Mouse (Mus musculus): ENCODE results near the gene Tmem120b. TPM values are rescaled to one million over a fixed set of nuclear protein-coding genes. Genes with fewer than 3 reads are reported as not detected.

Gene Tmem120b
- total and polyA plus RNA-seq, 3 experiments: 5.6 to 6.8 TPM; not detected in 1

GRCm38 (mm10) chr5:123134875-123135382, 66.7 kb downstream of the Tmem120b start:
- peak overlapping the region; percentile 100 for H3K27ac ChIP-seq (ENCODE audit: control insufficient read depth, low read depth, low read length)
- peaks cover 0 to 29% of the 10 kb centered on the region in 2 experiments; a peak in 2 of 4 replicates for H3K36me3 ChIP-seq (ENCODE audit: control insufficient read depth in 1 of 2, insufficient read depth in 2 of 2, low read length in 2 of 2)
- peaks cover 4 to 35% of the 10 kb centered on the region in 2 experiments; a peak in 3 of 4 replicates for H3K4me1 ChIP-seq (ENCODE audit: control insufficient read depth in 1 of 2, insufficient read depth in 2 of 2, low read length in 2 of 2)
- peak overlapping the region; percentile 55 for H3K9ac ChIP-seq (ENCODE audit: control insufficient read depth, low read depth, low read length, poor library complexity, severe bottlenecking)
- peaks cover 33% of the 10 kb centered on the region for H3K79me2 ChIP-seq (ENCODE audit: control insufficient read depth, insufficient read depth, low read length, poor library complexity)
- TF ChIP-seq EP300 (IDR thresholded peaks at IDR 0.05; ENCODE audit: low read depth in 1 of 2, low read length in 2 of 2) (peak; percentile 15 to 30; a peak in 2 of 4 replicates), TCF12 (IDR thresholded peaks at IDR 0.05; ENCODE audit: low read depth, low read length) (0 out of 2 replicates have a peak, but pooled peaks have one; percentile 14), MYC (IDR thresholded peaks at IDR 0.05; ENCODE audit: low read depth, low read length) (no peak), CHD2 (IDR thresholded peaks at IDR 0.05; ENCODE audit: low read length) (no peak), MXI1 (IDR thresholded peaks at IDR 0.05; ENCODE audit: low read depth, low read length) (0 out of 2 replicates have a peak, but pooled peaks have one; percentile 21), RCOR1 (IDR thresholded peaks at IDR 0.05; ENCODE audit: low read depth, low read length) (0 out of 2 replicates have a peak, but pooled peaks have one; percentile 20), GATA1 (IDR thresholded peaks at IDR 0.05; ENCODE audit: low read depth, low read length) (peak; percentile 69), ZMIZ1 (IDR thresholded peaks at IDR 0.05; ENCODE audit: low read depth, low read length) (0 out of 2 replicates have a peak, but pooled peaks have one; percentile 31), BHLHE40 (IDR thresholded peaks at IDR 0.05; ENCODE audit: borderline replicate concordance, low read depth, low read length) (no peak), MAZ (IDR thresholded peaks at IDR 0.05; ENCODE audit: low read depth, low read length) (0 out of 2 replicates have a peak, but pooled peaks have one; percentile 34), USF1 (IDR thresholded peaks at IDR 0.05; ENCODE audit: low read depth, low read length) (0 out of 2 replicates have a peak, but pooled peaks have one; percentile 16)
- no peak for DNase-seq (ENCODE audit: low read depth, low spot score)
- no peaks in the 10 kb centered on the region for H3K9me3 ChIP-seq (replicated peaks; ENCODE audit: insufficient read depth, low read length)
- H3K4me3 ChIP-seq (ENCODE audit: control insufficient read depth in 1 of 2, insufficient read depth in 1 of 2, low read depth in 2 of 2, low read length in 2 of 2): peak overlapping the region; percentile 23 to 27; a peak in 3 of 4 replicates
- no peaks in the 10 kb centered on the region for H3K27me3 ChIP-seq (ENCODE audit: control insufficient read depth in 1 of 2, insufficient read depth in 2 of 2, low read length in 2 of 2)

- DNase-seq (ENCODE audit: low read depth, low spot score): peak; percentile 92
- Histone ChIP-seq H3K9me3 (replicated peaks; ENCODE audit: insufficient read depth, low read length) (no peaks in the 10 kb centered on the region), H3K27ac (ENCODE audit: control insufficient read depth, low read depth, low read length) (peak overlapping the region; percentile 100), H3K9ac (ENCODE audit: control insufficient read depth, low read depth, low read length, poor library complexity, severe bottlenecking) (peak overlapping the region; percentile 87), H3K27me3 (ENCODE audit: control insufficient read depth in 1 of 2, insufficient read depth in 2 of 2, low read length in 2 of 2) (no peaks in the 10 kb centered on the region), H3K4me3 (ENCODE audit: control insufficient read depth in 1 of 2, insufficient read depth in 1 of 2, low read depth in 2 of 2, low read length in 2 of 2) (peak overlapping the region; percentile 37 to 48), H3K4me1 (ENCODE audit: control insufficient read depth in 1 of 2, insufficient read depth in 2 of 2, low read length in 2 of 2) (peaks cover 4 to 34% of the 10 kb centered on the region in 2 experiments; a peak in 3 of 4 replicates), H3K79me2 (ENCODE audit: control insufficient read depth, insufficient read depth, low read length, poor library complexity) (peaks cover 37% of the 10 kb centered on the region), H3K36me3 (ENCODE audit: control insufficient read depth in 1 of 2, insufficient read depth in 2 of 2, low read length in 2 of 2) (peaks cover 0 to 29% of the 10 kb centered on the region in 2 experiments; a peak in 2 of 4 replicates)
- no peak for TF ChIP-seq POLR2AphosphoS5 (IDR thresholded peaks at IDR 0.05; ENCODE audit: borderline replicate concordance, low read depth, low read length)
- no peak for TF ChIP-seq USF2 (IDR thresholded peaks at IDR 0.05; ENCODE audit: borderline replicate concordance in 1 of 2, insufficient read depth in 1 of 2, low read depth in 1 of 2, low read length in 2 of 2)
- no peak for TF ChIP-seq MYB (IDR thresholded peaks at IDR 0.05; ENCODE audit: low read depth, low read length)
- TF ChIP-seq ZMIZ1 (IDR thresholded peaks at IDR 0.05; ENCODE audit: low read depth, low read length): no peak; the same call in 1 of the 2 replicates
- peak; percentile 56 for TF ChIP-seq BHLHE40 (IDR thresholded peaks at IDR 0.05; ENCODE audit: borderline replicate concordance, low read depth, low read length)
- TF ChIP-seq SMC3 (IDR thresholded peaks at IDR 0.05; ENCODE audit: low read depth, low read length): no peak; the same call in 1 of the 2 replicates
- TF ChIP-seq MEF2A (IDR thresholded peaks at IDR 0.05; ENCODE audit: extremely low read depth, insufficient replicate concordance, low read depth, low read length, poor library complexity, severe bottlenecking): peak; percentile 29; the same call in 1 of the 2 replicates
- no peak; the same call in 1 of the 2 replicates for TF ChIP-seq KAT2A (conservative IDR thresholded peaks at IDR 0.05; ENCODE audit: low read depth, low read length)
- no peak for TF ChIP-seq JUND (IDR thresholded peaks at IDR 0.05; ENCODE audit: low read depth, low read length)
- TF ChIP-seq POLR2AphosphoS2 (IDR thresholded peaks at IDR 0.05; ENCODE audit: low read length): peak; percentile 54; the same call in 1 of the 2 replicates
- TF ChIP-seq NRF1 (IDR thresholded peaks at IDR 0.05; ENCODE audit: insufficient read depth, low read depth, low read length, poor library complexity, severe bottlenecking): no peak
- TF ChIP-seq MAX (IDR thresholded peaks at IDR 0.05; ENCODE audit: low read length): no peak
- peak; percentile 74 for TF ChIP-seq ETS1 (IDR thresholded peaks at IDR 0.05; ENCODE audit: low read depth, low read length)
- no peak for TF ChIP-seq UBTF (IDR thresholded peaks at IDR 0.05; ENCODE audit: borderline replicate concordance, insufficient read depth, low read depth, low read length)
- TF ChIP-seq MAFK (IDR thresholded peaks at IDR 0.05; ENCODE audit: borderline replicate concordance, low read depth, low read length): no peak
- 0 out of 2 replicates have a peak, but pooled peaks have one; percentile 15 for TF ChIP-seq HCFC1 (IDR thresholded peaks at IDR 0.05; ENCODE audit: low read depth, low read length)
- TF ChIP-seq MAZ (IDR thresholded peaks at IDR 0.05; ENCODE audit: low read depth, low read length): no peak; the same call in 1 of the 2 replicates
- TF ChIP-seq E2F4 (IDR thresholded peaks at IDR 0.05; ENCODE audit: borderline replicate concordance, low read depth, low read length): no peak
Measured at GRCm38 (mm10) chr5:123135471-123136360, 67.5 kb downstream of the Tmem120b start.
